Mouse (Mus musculus) CH12.LX (cell line): Measurements from ENCODE around the gene Nsdhl.

Experiments used
- CHD2 ChIP-seq: IDR thresholded peaks from 2 replicates; pipeline ENCODE4 v1.6.1; 2011; ENCODE audit warnings: low read length, improper control_type of control experiment
- CTCF ChIP-seq, 2 experiments: IDR thresholded peaks in 1 of 2; conservative IDR thresholded peaks in 1 of 2; 2 replicates each; pipeline ENCODE4 v1.5.1; 2011 to 2012; ENCODE audit warnings: low read depth in 2 of 2, low read length in 2 of 2, improper control_type of control experiment in 1 of 2, inconsistent platforms in 1 of 2, mild to moderate bottlenecking in 1 of 2, moderate library complexity in 1 of 2
- IRF4 ChIP-seq: IDR thresholded peaks from 2 replicates; pipeline ENCODE4 v1.6.1; 2014; ENCODE audit warnings: low read depth, mild to moderate bottlenecking, inconsistent platforms, low read length, improper control_type of control experiment
- JUND ChIP-seq: conservative IDR thresholded peaks from 2 replicates; pipeline ENCODE4 v1.6.1; 2011; ENCODE audit warnings: low read depth, low read length, improper control_type of control experiment
- MEF2A ChIP-seq: IDR thresholded peaks from 2 replicates; pipeline ENCODE4 v1.6.1; 2014; ENCODE audit warnings: low read depth, mild to moderate bottlenecking, inconsistent platforms, low read length, improper control_type of control experiment, borderline replicate concordance
- NELFE ChIP-seq: IDR thresholded peaks from 2 replicates; pipeline ENCODE4 v1.6.1; 2011; ENCODE audit warnings: low read depth, low read length, improper control_type of control experiment
- NRF1 ChIP-seq: IDR thresholded peaks from 2 replicates; pipeline ENCODE4 v1.6.1; 2014; ENCODE audit warnings: low read depth, mild to moderate bottlenecking, inconsistent platforms, low read length, improper control_type of control experiment, moderate library complexity
- POLR2A ChIP-seq: IDR thresholded peaks from 2 replicates; pipeline ENCODE4 v1.6.1; 2011; ENCODE audit warnings: low read depth, mild to moderate bottlenecking, improper control_type of control experiment, low read length
- TBP ChIP-seq: conservative IDR thresholded peaks from 2 replicates; pipeline ENCODE4 v1.6.1; 2011; ENCODE audit warnings: low read depth, low read length, improper control_type of control experiment
- UBTF ChIP-seq: IDR thresholded peaks from 2 replicates; pipeline ENCODE4 v1.6.1; 2012; ENCODE audit warnings: low read depth, mild to moderate bottlenecking, inconsistent platforms, low read length, improper control_type of control experiment, moderate library complexity
- ZMIZ1 ChIP-seq: IDR thresholded peaks from 2 replicates; pipeline ENCODE4 v1.6.1; 2012; ENCODE audit warnings: low read depth, mild to moderate bottlenecking, inconsistent platforms, low read length, improper control_type of control experiment
- ZNF384 ChIP-seq: IDR thresholded peaks from 2 replicates; pipeline ENCODE4 v1.6.1; 2012; ENCODE audit warnings: low read depth, low read length, improper control_type of control experiment, inconsistent platforms

DNA sequence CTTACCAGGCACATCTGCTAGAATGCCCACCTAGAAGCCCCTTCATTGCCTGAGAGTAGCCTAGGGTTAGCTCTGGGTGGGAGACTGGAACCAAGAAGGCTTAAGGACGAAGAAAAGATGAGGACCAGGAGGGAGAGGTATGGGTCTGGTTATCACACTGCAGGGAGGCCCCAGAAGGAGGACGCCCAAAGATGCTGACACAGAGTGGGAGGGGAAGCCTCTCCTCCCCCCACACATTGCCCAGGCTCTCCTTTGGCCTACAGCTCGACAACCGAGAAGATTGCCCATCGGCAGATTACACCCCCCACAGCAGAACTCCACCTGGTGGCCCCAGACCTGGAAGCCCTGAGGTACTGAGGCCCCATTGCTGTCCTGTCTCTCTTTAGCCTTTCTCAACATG is 84.8 kb downstream of the Nsdhl start:
- TF ChIP-seq IRF4 (no peak), ZMIZ1 (no peak), MEF2A (no peak), CTCF (conservative IDR thresholded peaks at IDR 0.05 in 1 of 2, IDR thresholded peaks at IDR 0.05 in 1 of 2; ENCODE audit: low read depth in 2 of 2, low read length in 2 of 2) (no peak), NRF1 (no peak), CHD2 (no peak), UBTF (no peak), NELFE (no peak), JUND (no peak), POLR2A (no peak), TBP (no peak), ZNF384 (no peak)
